Mouse (Mus musculus) kidney, adult 8-10 months (tissue): Measurements from ENCODE around the gene Dcaf5.

Experiments
- DNase-seq, 2 experiments: peaks; one replicate each; pipeline ENCODE4 v3.0.0; 2022

Gene Dcaf5

DNA sequence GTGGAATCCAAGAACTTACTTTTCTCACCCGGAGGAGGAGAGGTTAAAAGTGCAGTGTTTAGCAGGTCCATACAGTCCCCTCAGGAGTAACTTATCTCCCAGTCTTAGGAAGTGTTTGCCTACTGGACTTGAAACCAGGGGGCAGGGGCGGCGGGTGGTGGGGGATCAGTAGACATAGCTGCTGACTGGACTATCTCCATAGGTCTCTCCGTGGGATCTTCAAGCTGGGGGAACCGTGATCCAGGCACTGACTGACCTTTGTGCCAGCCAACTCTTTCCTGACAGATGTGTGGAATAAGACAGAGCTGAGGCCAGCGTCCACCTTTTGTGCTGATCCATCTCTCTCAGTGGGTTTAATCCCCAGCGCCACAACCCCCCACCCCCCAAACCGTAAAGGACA lies 105.6 kb downstream of the Dcaf5 start:
- DNase-seq, result peak in 1 of 2 experiments; percentile 18

GRCm38 (mm10) chr12:80329641-80330040 lies 106.8 kb downstream of the Dcaf5 start:
- DNase-seq, result no peak

DNA sequence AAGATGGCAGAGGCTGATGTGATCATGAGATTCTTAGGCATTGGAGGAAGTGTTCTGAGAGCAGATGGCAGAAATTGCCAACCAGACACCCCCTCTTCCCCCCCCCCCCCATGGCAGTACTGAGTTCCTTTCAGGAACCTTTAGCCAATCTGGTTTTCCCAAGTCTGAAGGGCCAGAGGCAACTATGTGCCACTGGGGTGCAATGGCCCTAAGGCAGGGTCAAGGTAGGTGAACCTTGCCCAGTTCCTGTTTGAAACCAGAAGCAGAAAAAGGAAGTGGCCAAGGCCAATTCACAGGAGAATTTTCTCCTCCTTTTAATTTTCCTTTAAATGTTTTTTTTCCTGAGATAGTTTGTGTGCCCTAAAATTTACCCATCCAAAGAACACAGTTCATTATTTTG lies 110.4 kb downstream of the Dcaf5 start:
- DNase-seq, result peak; percentile 49 to 60

- peak; percentile 63 to 74 for DNase-seq
Observed at GRCm38 (mm10) chr12:80324785-80325131, 111.6 kb downstream of the Dcaf5 start.

- DNase-seq, result no peak
Observed at GRCm38 (mm10) chr12:80324051-80324784, 112.2 kb downstream of the Dcaf5 start.

DNA sequence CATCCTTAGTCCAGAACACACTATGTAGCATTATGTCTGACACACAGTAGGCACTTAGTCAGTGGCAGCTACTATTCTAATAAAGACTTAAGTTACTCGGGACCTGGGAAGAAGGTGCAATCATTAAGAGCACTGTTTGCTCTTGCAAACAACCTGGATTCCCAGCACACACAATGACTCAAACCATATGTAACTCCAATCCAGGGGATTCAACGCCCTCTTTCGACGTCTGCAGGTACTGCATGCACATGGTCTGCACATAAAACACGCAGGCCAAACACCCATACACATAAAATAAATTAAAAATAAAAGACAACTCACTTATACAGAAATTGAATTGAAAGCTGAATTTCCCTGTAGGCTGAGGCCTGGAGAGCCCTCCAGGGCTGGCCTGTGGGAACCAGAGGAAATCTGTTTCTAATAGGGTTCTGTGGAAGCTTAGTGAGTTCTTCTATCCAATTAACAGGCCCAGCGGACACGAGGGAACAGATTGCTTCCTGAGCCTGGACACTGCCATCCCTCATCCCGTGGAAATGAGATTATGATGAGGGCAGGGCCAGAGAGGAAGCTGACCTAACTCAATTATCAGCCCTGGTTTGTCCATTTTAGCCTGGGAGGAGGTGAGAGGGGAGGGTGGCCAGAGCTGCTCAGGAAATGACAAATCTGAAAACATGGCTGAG lies 112.9 kb downstream of the Dcaf5 start:
- no peak for DNase-seq

DNA sequence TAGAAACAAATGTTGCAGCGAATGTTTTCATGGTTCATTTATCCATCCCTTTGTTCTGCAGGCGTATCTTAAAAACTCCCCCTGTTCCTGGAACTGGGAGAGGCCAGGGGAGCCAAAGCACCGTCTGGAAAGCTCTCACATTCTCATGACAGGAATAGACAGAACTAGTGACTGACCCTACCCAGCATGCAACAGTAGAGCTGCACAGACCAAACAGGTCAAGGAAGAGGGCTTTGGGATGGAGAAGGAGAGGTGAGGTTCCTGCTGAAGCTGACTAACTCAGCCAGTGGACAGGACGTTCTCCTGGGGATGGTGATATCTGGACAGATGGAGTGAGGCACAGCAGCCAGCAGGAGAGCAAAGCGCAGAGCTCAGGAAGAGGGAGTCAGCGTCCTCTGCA lies 113.9 kb downstream of the Dcaf5 start:
- no peak for DNase-seq

- peak; percentile 19 to 20 for DNase-seq
Observed at GRCm38 (mm10) chr12:80319062-80319461, 117.3 kb downstream of the Dcaf5 start.

DNA sequence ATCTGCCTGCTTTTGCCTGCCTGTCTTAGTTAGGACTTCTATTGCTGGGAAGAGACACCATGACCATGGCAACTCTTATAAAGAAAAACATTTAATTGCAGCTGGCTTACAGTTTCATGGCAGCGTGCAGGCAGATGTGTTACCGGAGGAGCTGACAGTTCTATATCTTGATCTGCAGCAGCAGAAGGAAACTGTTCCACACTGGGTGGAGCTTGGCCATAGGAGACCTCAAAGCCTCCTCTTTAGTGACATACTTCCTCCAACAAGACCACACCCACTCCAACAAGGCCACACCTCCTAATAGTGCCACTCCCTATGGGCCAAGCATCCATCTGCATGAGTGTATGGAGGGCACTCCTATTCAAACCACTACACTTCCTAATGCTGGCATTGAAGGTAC lies 121.1 kb downstream of the Dcaf5 start:
- no peak for DNase-seq

DNA sequence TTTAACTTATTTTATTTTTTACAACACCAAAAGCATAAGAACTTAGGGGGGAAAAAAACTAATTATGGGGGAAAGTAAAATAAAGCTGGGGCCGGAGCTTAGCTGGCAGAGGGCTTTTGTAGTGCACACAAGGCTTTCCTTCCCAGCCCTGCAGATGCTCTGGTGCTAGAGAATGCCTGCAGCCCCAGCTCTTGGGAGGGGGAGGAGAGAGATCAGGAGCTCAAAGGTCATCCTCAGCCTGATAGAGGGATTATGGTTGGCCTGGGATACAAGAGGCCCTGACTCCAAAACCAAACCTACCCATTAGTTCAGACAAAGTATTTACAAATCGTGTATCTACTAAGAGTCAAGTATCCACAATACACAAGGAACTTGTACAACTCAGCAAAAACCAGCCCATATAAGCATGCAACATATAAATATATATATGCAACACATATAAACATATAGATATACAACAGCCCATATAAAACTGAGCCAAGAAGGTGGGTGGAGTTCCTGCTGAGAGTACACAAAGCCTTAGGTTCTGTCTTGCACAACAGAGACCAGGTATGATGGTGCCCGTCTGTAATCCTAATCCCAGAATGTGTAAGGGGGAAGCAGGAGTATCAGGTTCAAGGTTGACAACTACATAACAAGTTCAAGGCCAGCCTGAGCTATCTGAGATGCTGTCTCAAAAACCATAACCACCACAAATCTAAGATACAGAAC lies 124.3 kb downstream of the Dcaf5 start:
- DNase-seq, result no peak

- DNase-seq, result no peak
Observed at GRCm38 (mm10) chr12:80307556-80307955, 128.8 kb downstream of the Dcaf5 start.

- DNase-seq, result no peak
Observed at GRCm38 (mm10) chr12:80304518-80304917, 131.9 kb downstream of the Dcaf5 start.

DNA sequence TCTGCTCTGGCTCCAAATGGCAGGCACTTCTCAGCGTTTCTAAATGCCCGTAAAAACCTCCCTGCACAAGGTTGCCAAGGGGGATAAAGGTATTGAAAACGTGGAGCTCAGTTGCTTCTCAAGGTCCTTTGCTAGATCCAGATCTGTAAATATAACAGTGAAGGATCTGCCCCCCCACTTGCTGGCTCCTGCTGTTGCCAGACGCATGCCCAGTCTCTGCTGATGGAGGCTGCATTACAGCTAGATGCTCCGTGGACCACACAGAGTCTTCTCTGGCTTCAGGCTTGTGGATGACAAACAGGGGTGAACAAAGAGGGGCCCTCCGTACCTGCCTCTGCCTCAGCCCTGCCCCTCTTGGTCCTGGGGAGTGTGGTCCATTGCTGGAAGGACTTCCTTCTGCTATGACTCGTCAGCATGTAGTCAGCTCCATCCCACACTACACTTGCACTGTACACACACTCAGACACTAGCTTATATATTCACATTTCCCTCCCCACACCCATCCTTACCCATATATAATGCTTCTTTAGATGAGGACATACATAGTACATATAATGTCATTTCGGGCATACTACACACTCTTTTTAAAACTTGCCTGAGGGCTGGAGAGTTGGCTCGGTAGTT lies 135.5 kb downstream of the Dcaf5 start:
- no peak for DNase-seq

DNA sequence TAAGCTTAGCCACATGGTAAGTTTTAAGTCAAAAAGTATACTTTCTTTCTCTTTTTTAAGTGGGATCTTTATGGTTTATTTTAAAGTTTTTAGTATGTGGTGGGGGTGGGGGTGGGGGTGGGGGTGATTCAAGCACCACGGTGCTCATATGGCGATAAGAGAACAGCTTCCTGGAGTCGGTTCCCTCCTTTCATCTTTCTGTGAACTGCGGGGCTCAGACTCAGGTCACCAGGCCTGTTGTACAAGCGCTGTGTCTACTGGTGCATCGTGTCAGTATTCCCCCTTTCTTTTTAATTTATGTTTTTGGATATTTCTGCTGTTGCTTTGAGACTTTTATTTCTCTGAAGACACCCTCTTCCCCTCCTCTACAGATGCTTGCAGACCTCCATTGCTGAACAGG lies 137.7 kb downstream of the Dcaf5 start:
- DNase-seq, result no peak

DNA sequence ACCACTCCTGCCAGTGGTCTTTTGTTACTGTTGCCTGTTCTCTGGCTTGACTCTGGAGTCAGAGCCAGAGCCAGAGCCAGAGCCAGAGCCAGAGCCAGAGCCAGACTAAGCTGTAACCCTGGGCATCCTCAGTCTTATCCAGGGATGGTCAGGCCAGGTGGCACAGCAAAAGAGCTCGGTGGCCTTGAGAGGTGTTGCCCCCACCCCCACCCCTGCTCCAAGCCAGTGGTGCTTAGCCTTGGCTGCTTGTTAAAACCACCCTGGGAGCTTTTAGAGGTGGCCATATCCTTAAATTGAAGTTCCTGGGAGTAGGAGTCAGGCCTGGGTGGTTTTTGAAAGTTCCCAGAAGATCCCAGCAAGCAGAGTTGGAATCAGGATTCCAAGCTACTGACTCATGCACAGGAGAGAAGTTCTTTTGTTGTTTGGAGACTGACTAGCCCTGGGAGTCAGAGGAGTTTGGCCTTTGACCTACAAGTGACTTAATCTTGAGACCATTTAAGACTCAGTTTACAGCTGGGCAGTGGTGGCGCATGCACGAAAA lies 144.4 kb downstream of the Dcaf5 start:
- DNase-seq, result no peak

DNA sequence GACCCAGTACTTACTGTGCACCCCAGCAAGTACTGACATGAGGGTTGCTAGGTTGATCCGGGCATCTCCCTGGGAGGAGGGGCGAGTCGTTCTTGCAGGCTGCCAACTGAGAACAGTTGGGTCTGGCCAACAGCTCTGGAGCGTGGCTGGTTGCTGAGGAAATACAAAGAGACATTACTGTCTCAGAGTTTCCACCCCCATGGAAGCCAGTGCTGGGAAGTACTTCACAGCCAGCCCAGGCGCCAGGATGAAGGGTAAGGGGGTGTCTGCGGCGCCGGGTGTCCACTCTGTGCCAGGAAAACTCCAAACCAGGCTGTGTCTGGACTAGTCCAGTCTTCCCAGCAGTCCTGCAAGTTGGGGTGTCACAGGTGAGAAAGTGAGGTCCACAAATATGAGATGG lies 145.4 kb downstream of the Dcaf5 start:
- DNase-seq, result no peak

GRCm38 (mm10) chr12:80290483-80290882 lies 145.9 kb downstream of the Dcaf5 start:
- DNase-seq, result no peak

- no peak for DNase-seq
Observed at GRCm38 (mm10) chr12:80289722-80290121, 146.7 kb downstream of the Dcaf5 start.

DNA sequence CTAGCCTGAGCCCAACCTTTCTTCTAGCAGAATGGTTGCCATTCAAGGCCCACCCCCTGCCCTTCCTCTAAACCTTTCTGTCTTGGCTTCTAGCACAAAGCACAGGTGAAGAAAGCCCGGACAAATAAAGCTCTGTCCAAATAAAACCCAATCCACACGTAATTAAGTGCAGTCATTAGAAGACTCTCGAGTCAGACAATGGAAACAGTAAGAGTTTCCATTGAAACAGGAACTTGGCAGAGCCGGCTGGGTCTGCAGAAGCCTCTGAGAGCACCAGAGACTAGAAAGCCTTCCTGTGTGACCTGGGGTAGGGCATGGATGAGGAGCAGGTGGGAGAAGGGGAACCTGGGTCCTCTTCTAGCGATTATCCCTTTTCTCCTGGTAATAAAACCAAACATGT lies 150.5 kb downstream of the Dcaf5 start:
- no peak for DNase-seq
